Mouse (Mus musculus): ENCODE measurements around the gene Nars2.

The Nars2 gene

DNA sequence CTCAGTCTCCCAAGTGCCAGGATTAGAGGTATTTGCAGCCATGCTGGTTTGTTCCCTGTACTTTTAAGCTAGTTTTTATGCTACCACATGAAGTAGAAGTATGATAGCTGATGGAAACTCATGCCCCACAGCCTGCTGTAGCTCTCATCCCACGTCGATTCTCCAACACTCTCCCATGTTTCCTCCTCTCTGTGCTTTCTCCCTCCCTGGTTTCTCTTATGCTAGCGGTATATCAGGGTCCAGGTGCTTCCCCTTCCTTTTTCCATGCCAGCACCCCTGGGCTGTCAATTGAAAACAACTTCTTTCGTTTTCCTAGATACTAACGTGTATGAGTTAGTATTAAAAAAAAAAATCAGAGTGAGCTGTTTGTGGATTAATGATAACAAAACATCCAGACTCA is 120.8 kb downstream of the Nars2 start:
- in situ Hi-C loops (cut with MboI): no loop called here

GRCm38 (mm10) chr7:97074974-97075373 is 123.7 kb downstream of the Nars2 start:
- in situ Hi-C loops (cut with MboI): no loop called here

GRCm38 (mm10) chr7:97076977-97077376 is 125.7 kb downstream of the Nars2 start:
- in situ Hi-C loops (cut with MboI): no loop called here

DNA sequence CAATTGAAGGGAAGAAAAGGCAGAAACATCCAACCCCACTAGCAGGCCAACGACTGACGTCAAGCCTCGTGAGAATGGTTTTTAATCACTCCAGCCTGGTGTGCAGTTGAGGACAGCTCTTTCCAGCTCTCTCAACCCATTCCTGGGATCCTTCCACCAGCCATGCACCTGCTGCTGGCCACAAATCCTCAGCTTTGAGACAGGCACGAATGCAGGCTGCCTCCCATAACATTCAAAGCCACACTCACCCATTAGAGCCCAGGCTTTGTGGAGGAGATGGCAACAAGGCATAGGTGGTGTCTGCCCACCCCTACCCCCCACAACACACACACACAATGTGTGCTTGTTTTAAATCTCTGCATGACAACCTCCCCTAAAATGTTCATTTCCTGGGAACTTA is 127.4 kb downstream of the Nars2 start:
- in situ Hi-C loops (cut with MboI): no loop called here

- in situ Hi-C loops (cut with MboI): no loop called here
These were observed 127.8 kb downstream of the Nars2 start for GRCm38 (mm10) chr7:97079145-97079544.

- in situ Hi-C loops (cut with MboI): no loop called here
These were observed 128.5 kb downstream of the Nars2 start for GRCm38 (mm10) chr7:97079651-97080365.

DNA sequence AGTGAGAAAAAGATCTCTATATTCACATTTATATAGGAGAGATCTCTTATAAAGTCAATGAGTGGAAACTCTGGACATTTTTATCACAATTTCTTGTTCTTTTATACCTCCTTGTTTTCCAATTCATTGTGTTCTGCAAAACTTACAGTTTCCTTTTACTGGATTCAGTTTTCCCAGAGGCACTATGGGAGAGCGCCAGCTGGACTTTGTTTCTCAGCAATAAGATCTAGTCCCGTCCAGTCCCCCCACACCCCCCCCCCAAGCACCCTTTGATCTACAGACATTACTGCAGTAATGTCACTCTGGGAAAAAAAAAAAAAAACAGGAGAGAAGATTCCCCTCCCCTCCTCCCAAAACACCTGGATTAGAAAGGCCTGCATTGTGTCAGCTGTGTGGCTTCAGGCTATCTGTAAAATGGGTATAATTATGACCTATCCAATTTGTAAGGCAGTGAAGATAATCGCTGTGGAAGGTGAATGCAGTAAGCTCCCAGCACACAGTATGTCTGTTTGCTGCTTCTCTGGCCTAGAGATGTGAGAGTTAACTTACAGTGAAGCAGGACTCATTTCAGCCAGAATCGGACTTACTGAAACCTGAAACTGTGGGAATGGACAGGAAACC is 129.4 kb downstream of the Nars2 start:
- in situ Hi-C loops (cut with MboI): no loop called here

DNA sequence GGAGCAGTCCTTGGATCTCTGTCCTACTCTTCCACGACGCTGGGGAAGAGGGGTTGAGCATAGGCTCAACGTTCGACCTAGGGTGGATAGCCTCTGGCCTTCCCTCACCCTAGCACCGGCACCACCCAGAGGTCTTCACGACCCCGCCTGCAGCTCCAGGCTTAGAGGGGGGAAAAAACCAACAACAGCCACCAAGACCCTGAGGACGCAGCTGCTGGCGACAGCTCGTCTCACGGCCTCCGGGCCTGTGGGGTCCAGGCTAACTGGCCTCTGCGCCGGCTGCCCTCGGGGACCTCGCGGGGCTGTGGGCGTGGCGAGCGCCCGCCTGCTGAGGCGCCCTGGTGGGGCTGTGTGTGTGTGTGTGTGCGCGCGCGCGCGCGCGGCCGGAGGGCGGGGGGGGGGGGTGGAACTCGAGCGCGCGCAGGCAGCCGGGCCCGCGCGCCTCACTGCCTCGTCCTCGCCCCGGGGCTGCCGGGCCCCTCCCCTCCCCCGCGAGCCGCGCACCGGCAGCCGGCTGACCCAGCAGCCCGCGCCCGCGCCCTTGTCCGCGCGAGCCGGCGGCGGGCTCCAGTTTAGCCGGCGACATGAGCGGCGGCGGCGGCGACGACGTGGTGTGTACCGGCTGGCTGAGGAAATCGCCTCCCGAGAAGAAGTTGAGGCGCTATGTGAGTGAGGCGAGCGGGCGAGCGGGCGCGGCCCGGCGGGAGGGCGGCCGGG is 130.1 kb downstream of the Nars2 start, which contains the start of gene Gab2:
Gene Gab2 (plus strand): TSS at position 345 of the 717 bp plus-strand sequence.
- in situ Hi-C loops (cut with MboI): no loop called here

DNA sequence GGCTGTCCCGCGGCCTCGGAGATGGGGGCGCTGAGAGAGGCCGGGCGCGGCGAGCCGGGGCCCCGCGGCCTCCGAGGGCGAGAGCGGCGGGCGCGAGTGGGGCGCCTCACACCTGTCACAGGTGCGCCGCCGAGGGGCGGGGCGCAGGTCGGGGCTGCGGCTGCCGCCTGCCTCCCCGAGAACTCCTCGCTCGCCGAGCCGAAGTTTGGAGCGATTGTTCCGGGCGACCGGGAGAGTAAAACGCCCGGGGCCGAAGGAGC is 130.6 kb downstream of the Nars2 start:
- in situ Hi-C loops (cut with MboI): no loop called here

GRCm38 (mm10) chr7:97082219-97083101 is 131.2 kb downstream of the Nars2 start:
- in situ Hi-C loops (cut with MboI): no loop called here

- in situ Hi-C loops (cut with MboI): no loop called here
These were observed 132.3 kb downstream of the Nars2 start for GRCm38 (mm10) chr7:97083579-97083978.

DNA sequence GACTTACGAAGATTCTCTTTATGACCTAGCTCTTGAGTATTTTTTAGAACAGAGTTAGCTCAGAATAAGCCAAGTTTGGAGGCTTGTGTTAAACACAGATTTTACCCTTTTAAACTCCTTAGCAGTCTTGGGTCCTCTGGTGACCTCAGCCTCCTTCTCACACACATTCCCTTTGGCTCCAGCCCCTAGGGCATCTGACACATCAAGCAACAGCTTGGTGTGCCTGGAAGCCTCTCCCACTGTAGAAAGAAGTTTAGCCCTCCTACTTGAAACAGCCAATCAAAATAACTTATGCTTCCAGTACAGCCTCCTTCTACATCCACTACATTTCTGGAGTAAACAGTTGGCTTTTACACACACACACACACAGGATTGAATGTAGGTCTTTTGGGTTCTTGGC is 132.9 kb downstream of the Nars2 start:
- in situ Hi-C loops (cut with MboI): no loop called here

GRCm38 (mm10) chr7:97085291-97085690 is 134.0 kb downstream of the Nars2 start:
- in situ Hi-C loops (cut with MboI): no loop called here

GRCm38 (mm10) chr7:97094241-97094640 is 142.9 kb downstream of the Nars2 start:
- in situ Hi-C loops (cut with MboI): no loop called here

GRCm38 (mm10) chr7:97108119-97108518 is 156.8 kb downstream of the Nars2 start:
- in situ Hi-C loops (cut with MboI): no loop called here
